Mouse (Mus musculus) urinary bladder, postnatal 25 days (tissue): Measurements from ENCODE around the gene Mrpl33.
A peak's percentile ranks its signal among the peaks of the same experiment; 100 is the strongest.
"Not testable (repeated sequence)": the region's sequence is repeated elsewhere in the genome, so short reads cannot be mapped to it uniquely, and the experiment has no call there.

Source experiments
- DNase-seq: peaks from one replicate; pipeline ENCODE4 v3.0.0; 2022; ENCODE audit warnings: low spot score

Gene Mrpl33

GRCm38 (mm10) chr5:31597430-31597944 lies 752 bp downstream of the Mrpl33 start:
- DNase-seq: no peak

GRCm38 (mm10) chr5:31598121-31598520 lies 1.4 kb downstream of the Mrpl33 start:
- no peak for DNase-seq

GRCm38 (mm10) chr5:31598579-31598978 lies 1.8 kb downstream of the Mrpl33 start:
- no peak for DNase-seq

GRCm38 (mm10) chr5:31599161-31599560 lies 2.4 kb downstream of the Mrpl33 start:
- no peak for DNase-seq

GRCm38 (mm10) chr5:31601162-31601722 lies 4.5 kb downstream of the Mrpl33 start:
- no peak for DNase-seq

- peak; percentile 56 for DNase-seq
These were observed 5.6 kb downstream of the Mrpl33 start for GRCm38 (mm10) chr5:31602377-31602776.

- no peak for DNase-seq
These were observed 7.0 kb downstream of the Mrpl33 start for GRCm38 (mm10) chr5:31603766-31604165.

GRCm38 (mm10) chr5:31606151-31606550 lies 9.4 kb downstream of the Mrpl33 start:
- DNase-seq: no peak

GRCm38 (mm10) chr5:31610376-31611086 lies 13.8 kb downstream of the Mrpl33 start:
- no peak for DNase-seq

- DNase-seq: no peak
These were observed 14.5 kb downstream of the Mrpl33 start for GRCm38 (mm10) chr5:31611186-31611585.

- DNase-seq: peak; percentile 77
These were observed 17.1 kb downstream of the Mrpl33 start for GRCm38 (mm10) chr5:31613852-31614286.

GRCm38 (mm10) chr5:31614339-31615025 lies 17.7 kb downstream of the Mrpl33 start:
- no peak for DNase-seq

GRCm38 (mm10) chr5:31620326-31620725 lies 23.6 kb downstream of the Mrpl33 start:
- no peak for DNase-seq

GRCm38 (mm10) chr5:31627117-31627516 lies 30.4 kb downstream of the Mrpl33 start:
- DNase-seq: no peak

GRCm38 (mm10) chr5:31627562-31628526 lies 31.1 kb downstream of the Mrpl33 start:
- no peak for DNase-seq

GRCm38 (mm10) chr5:31628555-31628954 lies 31.8 kb downstream of the Mrpl33 start:
- no peak for DNase-seq

- DNase-seq: peak; percentile 26
These were observed 33.3 kb downstream of the Mrpl33 start for GRCm38 (mm10) chr5:31630064-31630463.

GRCm38 (mm10) chr5:31631169-31631568 lies 34.4 kb downstream of the Mrpl33 start:
- DNase-seq: not testable (repeated sequence)

- DNase-seq: no peak
These were observed 37.4 kb downstream of the Mrpl33 start for GRCm38 (mm10) chr5:31634161-31634560.

- DNase-seq: no peak
These were observed 37.9 kb downstream of the Mrpl33 start for GRCm38 (mm10) chr5:31634679-31635078.

- no peak for DNase-seq
These were observed 40.0 kb downstream of the Mrpl33 start for GRCm38 (mm10) chr5:31636636-31637253.
